Mouse (Mus musculus) brain, embryonic 14.5 days (tissue): ENCODE measurements around the gene 4933430I17Rik.

ENCODE experiments used
- CTCF ChIP-seq: fragments of 200-500 bp; IDR thresholded peaks from 2 replicates; pipeline ENCODE4 v1.5.1; 2012; ENCODE audit warnings: inconsistent platforms, mild to moderate bottlenecking, moderate library complexity, borderline replicate concordance; ENCODE audit not compliant: insufficient read depth, insufficient read length; ENCODE audit errors: extremely low read depth
- POLR2A ChIP-seq: fragments of 200-500 bp; IDR thresholded peaks from 2 replicates; pipeline ENCODE4 v1.6.1; 2012; ENCODE audit warnings: mild to moderate bottlenecking, inconsistent platforms, borderline replicate concordance; ENCODE audit not compliant: poor library complexity, insufficient read depth, insufficient read length, severe bottlenecking; ENCODE audit errors: extremely low read depth

DNA sequence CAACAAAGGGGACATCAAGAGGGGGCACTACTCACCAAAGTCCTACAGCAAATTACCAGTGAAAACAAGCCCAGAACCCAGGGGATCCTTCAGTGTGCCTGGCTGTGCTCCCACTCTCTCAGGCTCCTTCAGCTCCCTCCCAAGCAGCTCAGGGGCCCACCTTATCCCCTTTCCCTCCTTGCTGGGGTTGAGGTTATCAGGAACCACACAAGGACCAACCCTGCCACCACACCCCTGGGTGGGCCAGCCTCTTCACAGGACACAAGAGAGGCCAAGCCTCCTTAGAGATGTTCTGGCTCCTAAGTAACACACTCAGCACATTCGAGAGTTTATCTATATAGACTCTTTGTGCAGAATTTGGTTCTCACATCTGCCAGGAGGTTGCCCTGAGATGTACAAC, 8.6 kb upstream of the 4933430I17Rik start:
- no peak for TF ChIP-seq CTCF
- no peak for TF ChIP-seq POLR2A
